Comparison of ENCODE assay signal across 8 mouse cellular contexts in genomic region chr10:115363151-115363550, GRCm38 (mm10). TPM values are rescaled to one million over a fixed set of nuclear protein-coding genes. Genes with fewer than 3 reads are reported as not detected.
DNase-seq lines count a peak whose midpoint lies in the region; ATAC-seq and TF ChIP-seq lines count a peak whose summit lies in the region.

No protein-coding gene starts in this region.

- no peak for TF ChIP-seq POLR2A in cerebellum, adult 2 months (IDR thresholded peaks at IDR 0.05; ENCODE audit: borderline replicate concordance, insufficient read depth, low read length)

- peak overlapping the region; percentile 51 for H3K9ac ChIP-seq in heart, postnatal 0 days (replicated peaks; ENCODE audit: low read depth, low read length)
- H3K9ac ChIP-seq in midbrain, embryonic 12.5 days (replicated peaks): no peak overlapping the region; the same call in 1 of the 2 replicates

- 65% methylated on average over 4 of the region's 4 CpGs for WGBS in heart, embryonic 10.5 days
- WGBS in heart, postnatal 0 days: 62% methylated on average over 4 of the region's 4 CpGs
- WGBS in midbrain, embryonic 12.5 days: 87% methylated on average over 4 of the region's 4 CpGs
- 90% methylated on average over 4 of the region's 4 CpGs for WGBS in cerebellum, adult 2 months

- H3K4me1 ChIP-seq in heart, embryonic 10.5 days: peaks cover 19% of the 10 kb centered on the region
- 0 out of 2 replicates have a peak, but pooled peaks cover 10% of the 10 kb centered on the region for H3K4me1 ChIP-seq in heart, postnatal 0 days (ENCODE audit: control insufficient read depth, insufficient read depth)
- H3K4me1 ChIP-seq in midbrain, embryonic 12.5 days: peaks cover 16% of the 10 kb centered on the region
- H3K4me1 ChIP-seq in cerebellum, adult 2 months (ENCODE audit: control insufficient read depth, insufficient read depth, low read length): 0 out of 2 replicates have a peak, but pooled peaks cover 3% of the 10 kb centered on the region

- no peaks in the 10 kb centered on the region for H3K9me3 ChIP-seq in heart, embryonic 10.5 days
- H3K9me3 ChIP-seq in heart, postnatal 0 days (replicated peaks; ENCODE audit: control insufficient read depth, low read length): no peaks in the 10 kb centered on the region
- H3K9me3 ChIP-seq in midbrain, embryonic 12.5 days: no peaks in the 10 kb centered on the region

- H3K4me2 ChIP-seq in heart, postnatal 0 days (ENCODE audit: low read depth, low read length): peak overlapping the region; percentile 74
- H3K4me2 ChIP-seq in midbrain, embryonic 12.5 days (replicated peaks): peak overlapping the region; percentile 71

- TF ChIP-seq EP300 in heart, postnatal 0 days (IDR thresholded peaks at IDR 0.05; ENCODE audit: low read depth): no peak

- peak overlapping the region; percentile 67; the same call in 1 of the 2 replicates for H3K4me3 ChIP-seq in heart, embryonic 10.5 days
- peak overlapping the region; percentile 63 for H3K4me3 ChIP-seq in heart, postnatal 0 days (ENCODE audit: low read depth, low read length)
- peak overlapping the region; percentile 64; the same call in 1 of the 2 replicates for H3K4me3 ChIP-seq in midbrain, embryonic 12.5 days
- H3K4me3 ChIP-seq in cerebellum, adult 2 months (replicated peaks; ENCODE audit: insufficient read depth, low read depth, low read length): no peak overlapping the region

- H3K36me3 ChIP-seq in heart, embryonic 10.5 days: no peaks in the 10 kb centered on the region
- no peaks in the 10 kb centered on the region for H3K36me3 ChIP-seq in heart, postnatal 0 days (replicated peaks; ENCODE audit: control insufficient read depth, insufficient read depth, low read length)
- no peaks in the 10 kb centered on the region for H3K36me3 ChIP-seq in midbrain, embryonic 12.5 days

- H3K27ac ChIP-seq in heart, embryonic 10.5 days: peak overlapping the region; percentile 92
- peak overlapping the region; percentile 92 for H3K27ac ChIP-seq in heart, postnatal 0 days (ENCODE audit: low read depth)
- 0 out of 2 replicates have a peak overlapping the region, but pooled peaks have one; percentile 96 for H3K27ac ChIP-seq in midbrain, embryonic 12.5 days (replicated peaks)
- H3K27ac ChIP-seq in cerebellum, adult 2 months (ENCODE audit: insufficient read depth, low read length): no peak overlapping the region

- DNase-seq in heart, embryonic 10.5 days (ENCODE audit: low spot score): no peak
- no peak for DNase-seq in heart, adult 8-10 months (ENCODE audit: low spot score)
- DNase-seq in CD8-positive naive resting alpha-beta T cell, adult 2 months (ENCODE audit: low read depth in 2 of 2, low spot score in 2 of 2): peak; percentile 17 to 27
- no peak for DNase-seq in heart, postnatal 0 days (ENCODE audit: low spot score)
- no peak for DNase-seq in cerebellum, adult 2 months
- DNase-seq in MN1 (ENCODE audit: low spot score): no peak
- DNase-seq in gastrocnemius, postnatal 4 days (ENCODE audit: low spot score in 2 of 2): no peak

- no peak for TF ChIP-seq CTCF in heart, postnatal 0 days (IDR thresholded peaks at IDR 0.05; ENCODE audit: low read depth)
- no peak for TF ChIP-seq CTCF in cerebellum, adult 2 months (IDR thresholded peaks at IDR 0.05; ENCODE audit: borderline replicate concordance, insufficient read depth, low read depth, low read length)

- no peaks in the 10 kb centered on the region for H3K27me3 ChIP-seq in heart, embryonic 10.5 days (ENCODE audit: insufficient read depth, poor library complexity, severe bottlenecking)
- no peaks in the 10 kb centered on the region for H3K27me3 ChIP-seq in heart, postnatal 0 days (ENCODE audit: control insufficient read depth, insufficient read depth, low read length)
- no peaks in the 10 kb centered on the region for H3K27me3 ChIP-seq in midbrain, embryonic 12.5 days
- no peaks in the 10 kb centered on the region for H3K27me3 ChIP-seq in cerebellum, adult 2 months (ENCODE audit: control insufficient read depth, insufficient read depth, low read length)

- no peak for ATAC-seq in heart, postnatal 0 days (ENCODE audit: insufficient read depth, low read depth)
- ATAC-seq in midbrain, embryonic 12.5 days (ENCODE audit: low FRiP score, low read depth): no peak

RNA-seq across cellular contexts. Expression of gene Tmem19, which starts 0.8 kb away (rescaled TPM):
- 24.1 and 25.9 TPM in 2 replicates for polyA plus RNA-seq in heart, embryonic 10.5 days (2016; fragmentation: Nextera tagmentation; extraction: Ambion mirVana)
- total RNA-seq in heart, adult 8-10 months (2022): 10 to 100 TPM in 3 of 4 experiments, 1 to 10 TPM in 1; 9.9 to 12.7 (median 11.3) TPM
- 6.0 and 17.2 TPM in 2 replicates for total RNA-seq in heart, postnatal 0 days (2014; rRNA removed; ENCODE audit: low replicate concordance)
- 21.3 and 21.6 TPM in 2 replicates for polyA plus RNA-seq in heart, postnatal 0 days (2015; fragmentation: Nextera tagmentation; extraction: Ambion mirVana)
- polyA plus RNA-seq in midbrain, embryonic 12.5 days (2016; fragmentation: Nextera tagmentation; extraction: Ambion mirVana): 40.5 and 43.0 TPM in 2 replicates
- 26.6 and 27.1 TPM in 2 replicates for polyA plus RNA-seq in cerebellum, adult 2 months (2012; rRNA removed)
- total RNA-seq in gastrocnemius, postnatal 4 days (2021): 10 to 100 TPM; 17.6 to 20.5 TPM

RNA-seq across cellular contexts. Expression of gene Thap2, which starts 21.1 kb away (rescaled TPM):
- 16.7 and 18.1 TPM in 2 replicates for polyA plus RNA-seq in heart, embryonic 10.5 days (2016; fragmentation: Nextera tagmentation; extraction: Ambion mirVana)
- 10 to 100 TPM in 1 of 4 experiments, 1 to 10 TPM in 3; 5.2 to 10.6 (median 7.1) TPM for total RNA-seq in heart, adult 8-10 months (2022)
- 4.0 and 11.1 TPM in 2 replicates for total RNA-seq in heart, postnatal 0 days (2014; rRNA removed; ENCODE audit: low replicate concordance)
- 8.9 and 12.1 TPM in 2 replicates for polyA plus RNA-seq in heart, postnatal 0 days (2015; fragmentation: Nextera tagmentation; extraction: Ambion mirVana)
- polyA plus RNA-seq in midbrain, embryonic 12.5 days (2016; fragmentation: Nextera tagmentation; extraction: Ambion mirVana): 32.8 and 35.2 TPM in 2 replicates
- polyA plus RNA-seq in cerebellum, adult 2 months (2012; rRNA removed): 14.6 and 15.1 TPM in 2 replicates
- total RNA-seq in gastrocnemius, postnatal 4 days (2021): 1 to 10 TPM; 6.5 to 9.1 TPM

RNA-seq across cellular contexts. Expression of gene Zfc3h1, which starts 21.6 kb away (rescaled TPM):
- 14.5 and 19.5 TPM in 2 replicates for polyA plus RNA-seq in heart, embryonic 10.5 days (2016; fragmentation: Nextera tagmentation; extraction: Ambion mirVana)
- total RNA-seq in heart, adult 8-10 months (2022): 10 to 100 TPM; 11.2 to 14.3 (median 13.8) TPM
- total RNA-seq in heart, postnatal 0 days (2014; rRNA removed; ENCODE audit: low replicate concordance): 14.1 and 26.5 TPM in 2 replicates
- 5.1 and 5.3 TPM in 2 replicates for polyA plus RNA-seq in heart, postnatal 0 days (2015; fragmentation: Nextera tagmentation; extraction: Ambion mirVana)
- polyA plus RNA-seq in midbrain, embryonic 12.5 days (2016; fragmentation: Nextera tagmentation; extraction: Ambion mirVana): 26.9 and 28.2 TPM in 2 replicates
- polyA plus RNA-seq in cerebellum, adult 2 months (2012; rRNA removed): 94.4 and 98.8 TPM in 2 replicates
- total RNA-seq in gastrocnemius, postnatal 4 days (2021): 10 to 100 TPM; 23.0 to 28.3 TPM

RNA-seq across cellular contexts. Expression of gene Rab21, which starts 47.8 kb away (rescaled TPM):
- 3.4 and 3.6 TPM in 2 replicates for polyA plus RNA-seq in heart, embryonic 10.5 days (2016; fragmentation: Nextera tagmentation; extraction: Ambion mirVana)
- 10 to 100 TPM; 74.8 to 90.9 (median 80.1) TPM for total RNA-seq in heart, adult 8-10 months (2022)
- 42.0 and 45.2 TPM in 2 replicates for total RNA-seq in heart, postnatal 0 days (2014; rRNA removed; ENCODE audit: low replicate concordance)
- polyA plus RNA-seq in heart, postnatal 0 days (2015; fragmentation: Nextera tagmentation; extraction: Ambion mirVana): 7.2 and 7.7 TPM in 2 replicates
- 5.2 and 5.4 TPM in 2 replicates for polyA plus RNA-seq in midbrain, embryonic 12.5 days (2016; fragmentation: Nextera tagmentation; extraction: Ambion mirVana)
- polyA plus RNA-seq in cerebellum, adult 2 months (2012; rRNA removed): 53.3 and 53.8 TPM in 2 replicates
- total RNA-seq in gastrocnemius, postnatal 4 days (2021): 10 to 100 TPM; 26.4 to 27.1 TPM

Comparison
In these comparisons a context has a peak if more than half of its experiments do, and no peak if none do; other contexts are left out.
1. DNase-seq: peak in CD8-positive naive resting alpha-beta T cell, adult 2 months (2 of 2); none in heart, embryonic 10.5 days (single experiment), heart, adult 8-10 months (single experiment), heart, postnatal 0 days (single experiment), cerebellum, adult 2 months (0 of 2), MN1 (single experiment) and gastrocnemius, postnatal 4 days (0 of 2).